Mouse (Mus musculus) limb, embryonic 14.5 days (tissue): ENCODE results near the gene Pidd1. TPM values are rescaled to one million over a fixed set of nuclear protein-coding genes. Genes with fewer than 3 reads are reported as not detected.
A peak's percentile ranks its signal among the peaks of the same experiment; 100 is the strongest.

Experiments
- ATAC-seq: fragments of 200-750 bp; cut with Nextera tagmentation; 2 replicates; pipeline ENCODE4 v1.8.0; 2017; ENCODE audit warnings: low read depth, moderate number of reproducible peaks, moderate TSS enrichment; ENCODE audit not compliant: low FRiP score
- DNase-seq: peaks from one replicate; pipeline ENCODE4 v3.0.0-alpha.2; 2015; ENCODE audit warnings: low spot score
- H3K27ac ChIP-seq: fragments of 300-500 bp; sonication (generic); replicated peaks from 2 replicates; pipeline ENCODE4 v1.5.1; 2014; ENCODE audit warnings: low read depth, mild to moderate bottlenecking, low read length, moderate library complexity, mixed read lengths
- H3K27me3 ChIP-seq: fragments of 300-500 bp; sonication (generic); 2 replicates; pipeline ENCODE4 v1.6.1; 2014; ENCODE audit warnings: low read length, mixed read lengths; ENCODE audit not compliant: control insufficient read depth, insufficient read depth
- H3K36me3 ChIP-seq: fragments of 300-500 bp; sonication (generic); 2 replicates; pipeline ENCODE4 v1.6.1; 2014; ENCODE audit warnings: mild to moderate bottlenecking, low read length, moderate library complexity, mixed read lengths; ENCODE audit not compliant: control insufficient read depth, insufficient read depth
- H3K4me1 ChIP-seq: fragments of 300-500 bp; sonication (generic); 2 replicates; pipeline ENCODE4 v1.6.1; 2014; ENCODE audit warnings: antibody characterized with exemption, low read length, mixed read lengths; ENCODE audit not compliant: control insufficient read depth, insufficient read depth
- H3K4me2 ChIP-seq: fragments of 300-500 bp; sonication (generic); replicated peaks from 2 replicates; pipeline ENCODE4 v1.6.1; 2014; ENCODE audit warnings: low read depth, mild to moderate bottlenecking, low read length, moderate library complexity; ENCODE audit not compliant: severe bottlenecking
- H3K4me3 ChIP-seq: fragments of 300-500 bp; sonication (generic); replicated peaks from 2 replicates; pipeline ENCODE4 v1.5.1; 2014; ENCODE audit warnings: low read length
- H3K9ac ChIP-seq: fragments of 300-500 bp; sonication (generic); 2 replicates; pipeline ENCODE4 v1.6.1; 2014; ENCODE audit warnings: mild to moderate bottlenecking, low read depth, low read length, moderate library complexity; ENCODE audit not compliant: severe bottlenecking
- H3K9me3 ChIP-seq: fragments of 300-500 bp; sonication (generic); 2 replicates; pipeline ENCODE4 v1.6.1; 2016; ENCODE audit warnings: low read length; ENCODE audit not compliant: control insufficient read depth
- POLR2A ChIP-seq: fragments of 200-500 bp; IDR thresholded peaks from 2 replicates; pipeline ENCODE4 v1.8.0; 2012; ENCODE audit warnings: inconsistent platforms, mild to moderate bottlenecking, moderate library complexity, borderline replicate concordance; ENCODE audit not compliant: insufficient read depth, insufficient read length; ENCODE audit errors: extremely low read depth
- WGBS: fragments of 180-500 bp; shearing (Covaris S2); extraction: QIAGEN DNeasy Blood & Tissue Kit; methylation state at CpG from one replicate; pipeline ENCODE4 v1.1.7; 2014; 5-methylcytosine and 5-hydroxymethylcytosine counted together
- polyA plus RNA-seq, 2 experiments: library from polyadenylated mRNA; depleted of rRNA in 1 of 2; stranded (reverse) in 1 of 2; unstranded in 1 of 2; fragments of >200 nt; fragmentation: Nextera tagmentation in 1 of 2; extraction: Ambion mirVana in 1 of 2; gene quantifications; 2 replicates each; pipeline versions ENCODE4 v1.2.1 to v1.2.3; 2012 to 2014

Pidd1 gene
- polyA plus RNA-seq, 2 experiments = 6.9 to 25.0 TPM

DNA sequence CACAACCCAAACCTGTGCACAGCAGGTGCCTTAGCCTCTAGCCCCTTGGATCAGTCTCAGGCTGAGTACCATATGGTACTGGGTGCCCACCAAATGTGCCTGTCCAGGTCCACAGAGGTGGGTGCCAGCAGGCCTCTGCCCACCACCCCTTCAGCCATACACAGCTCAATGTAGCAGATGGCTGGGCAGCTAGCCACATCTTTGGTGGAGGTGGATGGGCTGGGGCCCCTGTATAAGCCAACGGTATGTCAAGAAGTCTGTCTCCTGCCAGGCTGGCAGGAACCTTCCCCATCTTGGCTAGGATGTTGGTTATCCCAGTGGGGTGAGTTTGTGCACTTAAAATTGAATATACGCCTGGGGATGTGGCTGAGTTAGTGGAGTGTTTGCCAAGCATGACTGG is 41.8 kb upstream of the Pidd1 start:
- H3K9ac ChIP-seq = no peak overlapping the region
- ATAC-seq (no peak), DNase-seq (no peak)
- 73% methylated on average over 2 of the region's 2 CpGs for WGBS
- H3K36me3 ChIP-seq = peaks cover 1% of the 10 kb centered on the region; the same call in 1 of the 2 replicates
- no peak overlapping the region for H3K4me3 ChIP-seq
- peaks cover 7% of the 10 kb centered on the region; the same call in 1 of the 2 replicates for H3K27me3 ChIP-seq
- H3K27ac ChIP-seq = no peak overlapping the region
- TF ChIP-seq POLR2A = no peak
- H3K4me2 ChIP-seq = no peak overlapping the region
- peaks cover 20% of the 10 kb centered on the region for H3K4me1 ChIP-seq
- H3K9me3 ChIP-seq = no peaks in the 10 kb centered on the region

DNA sequence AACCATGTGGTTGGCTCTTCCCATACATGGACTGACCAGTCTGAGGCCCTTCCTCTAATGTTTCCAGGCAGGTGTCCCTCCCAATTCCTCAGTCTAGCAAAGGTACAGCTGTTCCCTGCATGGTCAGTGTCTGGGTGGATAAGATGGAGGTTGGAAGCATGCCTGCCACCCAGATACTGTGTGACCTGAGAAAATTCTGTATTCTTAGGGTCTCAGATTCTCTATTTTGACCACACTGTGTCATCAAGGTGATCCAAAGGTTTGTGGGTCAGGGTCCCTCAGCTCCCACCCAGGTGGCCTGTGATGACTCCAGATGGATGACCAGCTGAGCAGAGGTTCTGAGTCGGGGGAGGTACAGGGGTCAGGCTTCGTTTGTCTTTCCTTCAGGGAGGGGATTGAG is 41.4 kb upstream of the Pidd1 start:
- no peak overlapping the region for H3K4me3 ChIP-seq
- ATAC-seq (no peak), DNase-seq (no peak)
- no peak overlapping the region for H3K4me2 ChIP-seq
- H3K27ac ChIP-seq = no peak overlapping the region
- H3K36me3 ChIP-seq = no peaks in the 10 kb centered on the region
- H3K9ac ChIP-seq = no peak overlapping the region
- H3K4me1 ChIP-seq = peaks cover 20% of the 10 kb centered on the region
- 49% methylated on average over 2 of the region's 2 CpGs for WGBS
- no peak for TF ChIP-seq POLR2A
- peaks cover 7% of the 10 kb centered on the region; the same call in 1 of the 2 replicates for H3K27me3 ChIP-seq
- H3K9me3 ChIP-seq = no peaks in the 10 kb centered on the region

DNA sequence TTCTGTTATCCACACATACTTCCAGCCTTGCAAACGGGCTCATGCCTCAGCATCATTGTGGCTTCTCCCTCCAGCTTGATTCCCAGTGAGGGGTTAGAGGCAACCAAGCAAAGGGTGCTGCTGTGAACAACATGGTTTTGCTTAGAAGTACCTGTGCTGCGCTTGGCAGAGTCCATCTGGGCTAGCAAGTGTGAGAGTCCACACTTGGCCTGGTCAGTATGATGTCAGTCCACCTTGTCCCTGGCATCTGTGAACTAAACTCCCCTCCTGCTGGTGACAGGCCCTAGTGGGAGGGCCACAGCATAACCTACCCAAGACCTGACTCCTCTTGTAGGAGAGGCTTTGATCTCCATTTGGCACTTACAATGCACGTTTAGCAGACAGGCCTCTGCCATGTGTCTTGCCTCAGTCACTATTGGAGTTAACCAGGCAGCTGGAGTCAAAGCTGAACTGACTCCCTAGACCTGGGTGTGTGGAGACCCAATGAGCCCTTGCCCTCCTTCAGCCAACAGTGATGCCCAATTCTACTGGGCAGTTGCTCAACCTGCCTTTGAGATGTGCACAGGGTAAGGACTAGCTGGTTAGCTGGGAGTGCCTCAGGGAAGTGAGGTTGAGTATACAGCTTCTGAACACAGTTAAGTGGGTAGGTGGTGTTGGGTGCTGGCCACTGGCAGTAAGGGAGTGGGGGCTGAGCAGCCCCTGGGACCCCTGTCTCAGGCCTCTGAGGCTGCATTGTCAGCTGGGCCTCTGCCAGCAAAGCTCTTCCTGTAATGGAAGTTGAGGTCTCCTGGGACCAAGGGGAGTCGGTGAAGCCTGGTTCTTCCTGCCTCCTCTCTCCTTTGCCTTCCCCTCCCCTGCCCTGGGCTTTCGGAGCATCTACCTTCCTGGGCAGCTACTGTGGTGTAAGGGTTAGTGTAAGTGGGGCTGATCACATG is 40.6 kb upstream of the Pidd1 start:
- Histone ChIP-seq H3K36me3 (no peaks in the 10 kb centered on the region), H3K9ac (no peak overlapping the region), H3K4me2 (no peak overlapping the region), H3K9me3 (no peaks in the 10 kb centered on the region), H3K27me3 (peaks cover 7% of the 10 kb centered on the region; the same call in 1 of the 2 replicates), H3K27ac (no peak overlapping the region), H3K4me1 (peaks cover 20% of the 10 kb centered on the region), H3K4me3 (no peak overlapping the region)
- 58% methylated on average over 4 of the region's 5 CpGs for WGBS
- DNase-seq (no peak), ATAC-seq (no peak)
- TF ChIP-seq POLR2A = no peak

DNA sequence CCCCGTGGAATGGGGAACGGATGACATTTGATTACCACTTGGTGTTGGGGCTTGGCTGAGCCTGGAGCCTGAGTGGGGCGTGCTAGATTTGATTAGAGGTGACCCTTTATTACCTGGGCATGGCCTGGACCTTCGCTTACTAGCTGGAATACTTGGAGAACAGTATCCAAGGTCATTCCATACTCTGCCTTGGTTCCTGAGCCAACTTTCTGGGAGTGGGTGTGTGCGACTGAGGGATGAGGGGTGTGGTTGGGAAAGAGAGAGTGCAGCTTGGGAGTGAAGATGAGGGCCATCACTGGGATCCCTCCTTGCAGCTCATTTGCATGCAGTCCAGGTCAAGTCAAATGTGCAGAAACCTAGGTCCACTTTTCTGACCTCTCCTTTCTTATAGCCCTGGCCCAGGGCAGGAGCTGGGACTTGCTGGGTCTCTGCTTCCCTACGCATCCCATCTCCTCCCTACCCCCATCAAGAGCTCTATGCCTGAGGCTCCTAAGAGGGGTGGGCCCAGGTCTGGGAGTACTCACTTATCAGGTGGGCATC is 39.4 kb upstream of the Pidd1 start:
- H3K36me3 ChIP-seq = no peaks in the 10 kb centered on the region
- no peaks in the 10 kb centered on the region for H3K9me3 ChIP-seq
- 81% methylated on average over 5 of the region's 6 CpGs for WGBS
- no peak for TF ChIP-seq POLR2A
- no peak overlapping the region for H3K4me3 ChIP-seq
- no peak for ATAC-seq
- H3K27me3 ChIP-seq = peaks cover 7% of the 10 kb centered on the region; the same call in 1 of the 2 replicates
- H3K27ac ChIP-seq = no peak overlapping the region
- peaks cover 20% of the 10 kb centered on the region for H3K4me1 ChIP-seq
- no peak overlapping the region for H3K9ac ChIP-seq
- no peak for DNase-seq
- H3K4me2 ChIP-seq = no peak overlapping the region

- no peaks in the 10 kb centered on the region for H3K36me3 ChIP-seq
- no peaks in the 10 kb centered on the region for H3K9me3 ChIP-seq
- peaks cover 25% of the 10 kb centered on the region for H3K4me1 ChIP-seq
- WGBS = 10% methylated on average over 11 of the region's 11 CpGs
- peak overlapping the region; percentile 50; the same call in 1 of the 2 replicates for H3K9ac ChIP-seq
- ATAC-seq (no peak), DNase-seq (no peak)
- TF ChIP-seq POLR2A = no peak
- no peak overlapping the region for H3K27ac ChIP-seq
- peak overlapping the region; percentile 56 for H3K4me3 ChIP-seq
- peak overlapping the region; percentile 96 for H3K4me2 ChIP-seq
- peaks cover 7% of the 10 kb centered on the region; the same call in 1 of the 2 replicates for H3K27me3 ChIP-seq
Observed at GRCm38 (mm10) chr7:141482531-141483024, 38.8 kb upstream of the Pidd1 start.
